Mouse (Mus musculus) cerebellum, adult 2 months (tissue): ENCODE measurements around the gene Rnf5. TPM values are rescaled to one million over a fixed set of nuclear protein-coding genes. Genes with fewer than 3 reads are reported as not detected.

Source experiments
- DNase-seq, 2 experiments: peaks; one replicate each; pipeline ENCODE4 v3.0.0; 2021
- H3K27ac ChIP-seq: fragments of 200-500 bp; 2 replicates; pipeline ENCODE4 v1.5.1; 2012; ENCODE audit warnings: low read length, control low read depth, inconsistent platforms; ENCODE audit not compliant: insufficient read depth
- H3K27me3 ChIP-seq: fragments of 200-500 bp; 2 replicates; pipeline ENCODE4 v1.6.1; 2012; ENCODE audit warnings: inconsistent platforms, mild to moderate bottlenecking, low read length, moderate library complexity; ENCODE audit not compliant: control insufficient read depth, insufficient read depth
- H3K4me1 ChIP-seq: fragments of 200-500 bp; 2 replicates; pipeline ENCODE4 v1.6.1; 2011; ENCODE audit warnings: low read length; ENCODE audit not compliant: control insufficient read depth, insufficient read depth
- H3K4me3 ChIP-seq: fragments of 200-500 bp; replicated peaks from 2 replicates; pipeline ENCODE3; 2011; ENCODE audit warnings: mild to moderate bottlenecking, low read depth, low read length, control low read depth; ENCODE audit not compliant: insufficient read depth
- CTCF ChIP-seq: fragments of 200-500 bp; IDR thresholded peaks from 2 replicates; pipeline ENCODE4 v1.5.1; 2011; ENCODE audit warnings: low read depth, mild to moderate bottlenecking, control low read depth, low read length, moderate library complexity, borderline replicate concordance; ENCODE audit not compliant: insufficient read depth
- POLR2A ChIP-seq: fragments of 200-500 bp; IDR thresholded peaks from 2 replicates; pipeline ENCODE4 v1.6.1; 2011; ENCODE audit warnings: low read length, control low read depth, borderline replicate concordance; ENCODE audit not compliant: insufficient read depth
- WGBS: fragments of 180-500 bp; shearing (Covaris S2); methylation state at CpG from one replicate; pipeline ENCODE4 v1.1.7; 2018; 5-methylcytosine and 5-hydroxymethylcytosine counted together
- polyA plus RNA-seq: library from polyadenylated mRNA; depleted of rRNA; stranded (reverse); fragments of >200 nt; gene quantifications from 2 replicates; pipeline ENCODE4 v1.2.3, GENCODE M21; 2012

Gene Rnf5
- polyA plus RNA-seq, 1 experiment, result 137 TPM

- 15% methylated on average over 32 of the region's 32 CpGs for WGBS
- TF ChIP-seq POLR2A, result no peak
- TF ChIP-seq CTCF, result no peak
- Histone ChIP-seq H3K27ac (peak overlapping the region; percentile 81), H3K4me1 (peaks cover 18% of the 10 kb centered on the region; the same call in 1 of the 2 replicates), H3K27me3 (no peaks in the 10 kb centered on the region), H3K4me3 (peak overlapping the region; percentile 71)
- DNase-seq, result peak in 1 of 2 experiments; percentile 33
These were observed 17.4 kb downstream of the Rnf5 start for GRCm38 (mm10) chr17:34585877-34586771.

- Histone ChIP-seq H3K4me3 (no peak overlapping the region), H3K4me1 (peaks cover 8% of the 10 kb centered on the region; the same call in 1 of the 2 replicates), H3K27ac (no peak overlapping the region), H3K27me3 (no peaks in the 10 kb centered on the region)
- 67% methylated on average over 8 of the region's 8 CpGs for WGBS
- TF ChIP-seq CTCF, result no peak
- no peak for TF ChIP-seq POLR2A
- DNase-seq, result peak in 1 of 2 experiments; percentile 33
These were observed 18.4 kb downstream of the Rnf5 start for GRCm38 (mm10) chr17:34585121-34585520.

- TF ChIP-seq POLR2A (no peak), CTCF (no peak)
- Histone ChIP-seq H3K4me1 (peaks cover 8% of the 10 kb centered on the region; the same call in 1 of the 2 replicates), H3K27ac (no peak overlapping the region), H3K27me3 (no peaks in the 10 kb centered on the region), H3K4me3 (no peak overlapping the region)
- 83% methylated on average over 8 of the region's 8 CpGs for WGBS
- no peak for DNase-seq
These were observed 19.7 kb downstream of the Rnf5 start for GRCm38 (mm10) chr17:34583819-34584218.

- H3K27me3 ChIP-seq, result no peaks in the 10 kb centered on the region
- WGBS, result 30% methylated on average over 7 of the region's 7 CpGs
- peak in 1 of 2 experiments; percentile 24 for DNase-seq
- H3K4me1 ChIP-seq, result peaks cover 8% of the 10 kb centered on the region; the same call in 1 of the 2 replicates
- no peak overlapping the region for H3K27ac ChIP-seq
- TF ChIP-seq CTCF, result no peak
- no peak for TF ChIP-seq POLR2A
- no peak overlapping the region for H3K4me3 ChIP-seq
These were observed 20.1 kb downstream of the Rnf5 start for GRCm38 (mm10) chr17:34583397-34583796.

- no peak for DNase-seq
- TF ChIP-seq CTCF (no peak), POLR2A (no peak)
- 82% methylated on average over 12 of the region's 12 CpGs for WGBS
- H3K27ac ChIP-seq, result no peak overlapping the region
- 0 out of 2 replicates have a peak, but pooled peaks cover 4% of the 10 kb centered on the region for H3K4me1 ChIP-seq
- no peak overlapping the region for H3K4me3 ChIP-seq
- no peaks in the 10 kb centered on the region for H3K27me3 ChIP-seq
These were observed 21.0 kb downstream of the Rnf5 start for GRCm38 (mm10) chr17:34582528-34582927.

GRCm38 (mm10) chr17:34578070-34578469 is 25.4 kb downstream of the Rnf5 start:
- DNase-seq, result no peak
- Histone ChIP-seq H3K4me3 (no peak overlapping the region), H3K4me1 (no peaks in the 10 kb centered on the region), H3K27ac (no peak overlapping the region), H3K27me3 (no peaks in the 10 kb centered on the region)
- 88% methylated on average over 3 of the region's 3 CpGs for WGBS
- TF ChIP-seq CTCF (no peak), POLR2A (no peak)

GRCm38 (mm10) chr17:34576577-34576976 is 26.9 kb downstream of the Rnf5 start:
- TF ChIP-seq CTCF (no peak), POLR2A (no peak)
- WGBS, result 64% methylated on average over 5 of the region's 5 CpGs
- no peak for DNase-seq
- H3K4me1 ChIP-seq, result no peaks in the 10 kb centered on the region
- H3K4me3 ChIP-seq, result no peak overlapping the region
- H3K27me3 ChIP-seq, result no peaks in the 10 kb centered on the region
- no peak overlapping the region for H3K27ac ChIP-seq

- no peak for DNase-seq
- 9% methylated on average over 15 of the region's 15 CpGs for WGBS
- TF ChIP-seq POLR2A (no peak), CTCF (no peak)
- no peaks in the 10 kb centered on the region for H3K27me3 ChIP-seq
- H3K4me1 ChIP-seq, result no peaks in the 10 kb centered on the region
- no peak overlapping the region for H3K4me3 ChIP-seq
- H3K27ac ChIP-seq, result no peak overlapping the region
These were observed 31.1 kb downstream of the Rnf5 start for GRCm38 (mm10) chr17:34572361-34572760.
